Comparison of ENCODE assay signal across 22 mouse cellular contexts in genomic region chr4:114321516-114322339, GRCm38 (mm10).
DNase-seq lines count a peak whose midpoint lies in the region; ATAC-seq and TF ChIP-seq lines count a peak whose summit lies in the region.
"Had no signal": no experiment of that assay in that cellular context is flagged by ENCODE, and none has a peak within 500 bp of the region (broad histone marks: within the 10 kb centered on the region; RNA-seq: fewer than 3 reads in every experiment).

No protein-coding gene starts in this region.

- peak; percentile 94 for ATAC-seq in kidney, embryonic 15.5 days (replicated peaks; ENCODE audit: low FRiP score)
- ATAC-seq in intestine, postnatal 0 days = no peak
- ATAC-seq: forebrain, embryonic 14.5 days; hindbrain, postnatal 0 days had no signal

- no peak overlapping the region for H3K4me2 ChIP-seq in kidney, embryonic 15.5 days
- no peak overlapping the region for H3K4me2 ChIP-seq in intestine, postnatal 0 days (replicated peaks; ENCODE audit: low read depth)
- H3K4me2 ChIP-seq: embryonic facial prominence, embryonic 15.5 days; hindbrain, embryonic 13.5 days had no signal

- H3K36me3 ChIP-seq in kidney, embryonic 15.5 days = no peaks in the 10 kb centered on the region
- H3K36me3 ChIP-seq in intestine, postnatal 0 days (ENCODE audit: control insufficient read depth, insufficient read depth) = no peaks in the 10 kb centered on the region
- H3K36me3 ChIP-seq: embryonic facial prominence, embryonic 15.5 days; forebrain, embryonic 10.5 days; heart, embryonic 10.5 days; hindbrain, embryonic 13.5 days had no signal

- DNase-seq in embryo, embryonic 11 days = peak; percentile 14
- no peak for DNase-seq in embryo, embryonic 10 days (ENCODE audit: low spot score)
- no peak for DNase-seq in kidney, postnatal 10 days
- DNase-seq in 3T3-L1 (ENCODE audit: low read depth, low spot score) (peak; percentile 74), NIH3T3 (ENCODE audit: low read depth) (peak; percentile 40)
- DNase-seq in heart, postnatal 10 days = no peak
- DNase-seq: adrenal gland, postnatal 10 days; cerebellum, adult 11-12 months; cerebellum, adult 9-10 months; cerebellum, postnatal 25 days; gastrocnemius, postnatal 36 days; heart, adult 18-20 months; heart, postnatal 14 days had no signal

- no peak overlapping the region for H3K4me3 ChIP-seq in kidney, embryonic 15.5 days (replicated peaks)
- no peak overlapping the region for H3K4me3 ChIP-seq in intestine, postnatal 0 days (ENCODE audit: low read depth, low read length)
- H3K4me3 ChIP-seq: embryonic facial prominence, embryonic 15.5 days; erythroblast, embryonic 14.5 days; forebrain, embryonic 10.5 days; heart, embryonic 10.5 days; hindbrain, embryonic 13.5 days had no signal

- H3K9ac ChIP-seq in kidney, embryonic 15.5 days = no peak overlapping the region
- H3K9ac ChIP-seq in intestine, postnatal 0 days (ENCODE audit: low read depth, low read length) = no peak overlapping the region
- H3K9ac ChIP-seq: embryonic facial prominence, embryonic 15.5 days; hindbrain, embryonic 13.5 days had no signal

- 6% methylated on average over 3 of the region's 3 CpGs for WGBS in kidney, embryonic 15.5 days
- WGBS in intestine, postnatal 0 days = 34% methylated on average over 3 of the region's 3 CpGs

- H3K27me3 ChIP-seq in kidney, embryonic 15.5 days = peaks cover 30% of the 10 kb centered on the region
- no peaks in the 10 kb centered on the region for H3K27me3 ChIP-seq in intestine, postnatal 0 days (replicated peaks; ENCODE audit: control insufficient read depth, insufficient read depth, low read length)
- H3K27me3 ChIP-seq: embryonic facial prominence, embryonic 15.5 days; hindbrain, embryonic 13.5 days had no signal

- H3K27ac ChIP-seq in kidney, embryonic 15.5 days = no peak overlapping the region; the same call in 1 of the 2 replicates
- H3K27ac ChIP-seq in intestine, postnatal 0 days (ENCODE audit: low read depth, low read length) = no peak overlapping the region
- H3K27ac ChIP-seq: embryonic facial prominence, embryonic 15.5 days; forebrain, embryonic 10.5 days; heart, embryonic 10.5 days; hindbrain, embryonic 13.5 days; hindbrain, postnatal 0 days had no signal

- no peak for TF ChIP-seq CTCF in intestine, postnatal 0 days (IDR thresholded peaks at IDR 0.05; ENCODE audit: low read depth)

- intact Hi-C loops in heart, postnatal 10 days (cut with DNase I) = no loop called here

- peaks cover 13% of the 10 kb centered on the region for H3K4me1 ChIP-seq in kidney, embryonic 15.5 days
- H3K4me1 ChIP-seq in intestine, postnatal 0 days (replicated peaks; ENCODE audit: control insufficient read depth, insufficient read depth, low read length) = no peaks in the 10 kb centered on the region
- H3K4me1 ChIP-seq: embryonic facial prominence, embryonic 15.5 days; forebrain, embryonic 10.5 days; heart, embryonic 10.5 days; hindbrain, embryonic 13.5 days had no signal

- H3K9me3 ChIP-seq in kidney, embryonic 15.5 days (replicated peaks) = no peaks in the 10 kb centered on the region
- H3K9me3 ChIP-seq in intestine, postnatal 0 days (ENCODE audit: control insufficient read depth) = no peaks in the 10 kb centered on the region
- H3K9me3 ChIP-seq: embryonic facial prominence, embryonic 15.5 days; forebrain, embryonic 10.5 days; heart, embryonic 10.5 days; hindbrain, embryonic 13.5 days had no signal

Comparison
In these comparisons a context has a peak if more than half of its experiments do, and no peak if none do; other contexts are left out.
1. DNase-seq: peak in embryo, embryonic 11 days (single experiment), 3T3-L1 (single experiment) and NIH3T3 (single experiment); none in embryo, embryonic 10 days (single experiment), kidney, postnatal 10 days (single experiment) and heart, postnatal 10 days (0 of 2).